Mouse (Mus musculus): ENCODE measurements around the gene Acsbg2. TPM values are rescaled to one million over a fixed set of nuclear protein-coding genes. Genes with fewer than 3 reads are reported as not detected.

The Acsbg2 gene
- polyA plus RNA-seq, 1 experiment = not detected

DNA sequence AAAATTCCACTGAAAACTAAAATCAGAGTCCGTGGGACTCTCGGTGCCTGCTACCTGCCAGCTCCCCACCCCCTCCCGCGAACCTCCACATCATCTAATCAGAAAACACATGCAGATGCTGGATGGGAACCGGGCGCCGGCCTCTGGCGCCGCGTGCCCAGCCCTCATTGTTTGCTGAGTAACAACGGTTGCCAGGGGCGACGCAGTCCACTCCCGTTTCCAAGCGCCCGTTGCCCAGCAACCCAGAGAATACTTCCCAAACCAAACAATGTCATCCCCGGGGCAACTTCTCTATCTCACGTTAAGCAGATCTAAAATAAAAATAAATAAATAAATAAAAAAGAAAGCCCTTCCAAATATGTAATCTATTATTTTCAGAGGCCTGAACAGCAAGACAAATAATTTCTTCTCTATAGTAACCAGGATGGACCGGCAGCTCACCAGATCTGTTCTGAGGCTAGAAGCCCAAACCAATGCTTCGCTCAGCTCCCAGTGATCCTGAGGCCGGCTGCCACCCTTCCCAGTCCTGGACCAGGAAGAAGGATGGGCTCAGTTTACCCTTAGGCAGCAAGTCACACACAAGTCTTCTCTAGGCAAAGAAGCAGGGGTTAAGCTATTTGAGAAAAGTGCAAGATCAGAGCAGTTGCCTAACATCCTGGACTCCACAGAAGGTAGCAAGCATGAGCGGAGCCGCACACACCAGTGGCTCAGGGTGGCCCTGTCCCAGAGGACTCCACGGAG is 59.8 kb downstream of the Acsbg2 start:
- H3K27ac ChIP-seq (ENCODE audit: insufficient read depth, low read depth, low read length) = no peak overlapping the region
- TF ChIP-seq CTCF (IDR thresholded peaks at IDR 0.05; ENCODE audit: low read depth, low read length) = no peak
- no peak for TF ChIP-seq POLR2A (IDR thresholded peaks at IDR 0.05; ENCODE audit: borderline replicate concordance, low read depth, low read length)
- H3K4me3 ChIP-seq (ENCODE audit: insufficient read depth, low read length) = no peak overlapping the region
- peaks cover 12% of the 10 kb centered on the region for H3K4me1 ChIP-seq (ENCODE audit: control insufficient read depth, insufficient read depth, low read length)

DNA sequence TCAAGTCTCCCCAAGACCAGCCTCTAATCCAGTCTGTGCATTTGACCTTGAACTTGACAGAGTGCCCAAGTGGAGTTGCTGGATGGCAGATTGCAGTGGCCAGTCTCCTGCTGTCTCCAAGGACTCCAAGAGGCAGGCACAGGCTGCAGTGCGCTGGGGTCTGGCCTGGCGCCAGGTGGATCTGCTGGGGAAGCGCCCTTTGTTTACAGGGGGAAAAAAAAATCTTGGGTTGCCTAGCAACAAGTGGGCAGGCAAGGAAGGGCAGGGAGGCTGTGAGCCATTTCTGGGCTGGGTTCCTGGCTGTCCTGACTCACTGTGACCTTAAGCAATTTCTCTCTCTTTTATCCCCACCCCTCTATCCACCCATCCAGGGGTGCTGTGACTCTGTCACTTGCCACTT is 64.0 kb downstream of the Acsbg2 start:
- Histone ChIP-seq H3K4me1 (ENCODE audit: control insufficient read depth, insufficient read depth, low read length) (peaks cover 12% of the 10 kb centered on the region), H3K27ac (ENCODE audit: insufficient read depth, low read depth, low read length) (no peak overlapping the region), H3K4me3 (ENCODE audit: insufficient read depth, low read length) (no peak overlapping the region)
- no peak for TF ChIP-seq CTCF (IDR thresholded peaks at IDR 0.05; ENCODE audit: low read depth, low read length)
- TF ChIP-seq POLR2A (IDR thresholded peaks at IDR 0.05; ENCODE audit: borderline replicate concordance, low read depth, low read length) = no peak

DNA sequence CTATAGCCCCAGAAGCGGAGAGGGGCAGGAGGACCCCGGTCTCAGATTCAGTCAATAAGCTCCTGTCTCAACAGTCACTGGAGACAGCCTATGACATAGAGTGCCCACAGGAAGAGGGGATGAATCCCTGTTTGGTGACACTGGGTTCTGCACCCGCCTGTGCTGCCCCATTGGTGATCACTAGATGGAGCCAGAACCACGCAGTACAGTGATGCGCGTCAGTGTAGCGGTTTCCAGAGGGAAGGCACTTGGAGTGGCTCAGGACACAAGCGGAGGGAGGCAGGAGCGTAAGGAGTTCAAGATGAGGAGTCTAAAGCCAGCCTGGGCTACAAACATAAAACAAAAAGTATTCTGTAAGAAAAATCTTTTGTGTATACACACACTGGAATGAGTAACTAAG is 65.7 kb downstream of the Acsbg2 start:
- Histone ChIP-seq H3K27ac (ENCODE audit: insufficient read depth, low read depth, low read length) (no peak overlapping the region), H3K4me3 (ENCODE audit: insufficient read depth, low read length) (no peak overlapping the region), H3K4me1 (ENCODE audit: control insufficient read depth, insufficient read depth, low read length) (peaks cover 12% of the 10 kb centered on the region)
- peak; percentile 79 for TF ChIP-seq CTCF (IDR thresholded peaks at IDR 0.05; ENCODE audit: low read depth, low read length)
- TF ChIP-seq POLR2A (IDR thresholded peaks at IDR 0.05; ENCODE audit: borderline replicate concordance, low read depth, low read length) = no peak

DNA sequence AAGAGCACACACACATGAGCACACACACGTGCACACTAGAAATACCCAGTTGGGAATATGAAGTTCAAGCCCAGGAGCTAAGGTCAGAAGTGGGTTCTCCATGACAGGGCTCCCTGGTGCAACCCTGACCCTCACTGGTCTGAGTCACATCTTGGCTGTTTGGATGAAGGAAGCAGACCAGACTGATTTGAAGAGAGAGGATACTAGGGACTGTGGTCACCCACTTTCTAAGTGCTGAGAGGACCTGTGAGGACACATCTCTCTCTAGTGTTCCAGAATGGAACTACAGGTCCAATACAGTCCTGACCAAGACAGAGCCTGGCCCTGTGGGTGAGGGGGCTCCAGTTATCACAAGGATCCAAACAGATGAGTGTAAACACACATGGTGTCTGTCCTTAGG is 68.5 kb downstream of the Acsbg2 start:
- TF ChIP-seq CTCF (IDR thresholded peaks at IDR 0.05; ENCODE audit: low read depth, low read length) = no peak
- TF ChIP-seq POLR2A (IDR thresholded peaks at IDR 0.05; ENCODE audit: borderline replicate concordance, low read depth, low read length) = no peak

DNA sequence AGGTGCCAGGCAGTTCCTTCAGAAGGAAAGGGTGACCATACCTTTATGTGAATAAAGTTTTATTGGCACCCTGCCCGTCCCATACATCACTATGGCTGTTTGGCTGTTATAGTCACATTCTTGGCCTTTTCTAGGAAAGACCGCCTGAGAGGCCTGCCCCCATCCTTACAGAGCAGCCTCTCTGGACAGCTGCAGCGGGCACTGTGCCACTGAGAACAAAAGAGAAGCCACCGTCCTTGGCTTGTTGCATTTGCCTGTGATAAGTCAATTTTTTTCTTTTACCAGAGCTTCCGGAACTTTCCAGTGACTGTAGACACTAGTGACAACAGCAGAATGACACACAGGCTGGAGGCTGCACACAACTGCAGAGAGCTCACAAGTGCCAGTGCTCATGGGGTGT is 69.3 kb downstream of the Acsbg2 start:
- H3K27ac ChIP-seq (ENCODE audit: insufficient read depth, low read depth, low read length) = no peak overlapping the region
- no peak overlapping the region for H3K4me3 ChIP-seq (ENCODE audit: insufficient read depth, low read length)
- peaks cover under 1% of the 10 kb centered on the region; the same call in 1 of the 2 replicates for H3K4me1 ChIP-seq (ENCODE audit: control insufficient read depth, insufficient read depth, low read length)
- TF ChIP-seq CTCF (IDR thresholded peaks at IDR 0.05; ENCODE audit: low read depth, low read length) (no peak), POLR2A (IDR thresholded peaks at IDR 0.05; ENCODE audit: borderline replicate concordance, low read depth, low read length) (no peak)

More for the DNA sequence above, 68.5 kb downstream of the Acsbg2 start:
- Histone ChIP-seq H3K4me3 (ENCODE audit: insufficient read depth, low read length) (no peak overlapping the region), H3K27ac (ENCODE audit: insufficient read depth, low read depth, low read length) (no peak overlapping the region), H3K4me1 (ENCODE audit: control insufficient read depth, insufficient read depth, low read length) (peaks cover 8% of the 10 kb centered on the region)

DNA sequence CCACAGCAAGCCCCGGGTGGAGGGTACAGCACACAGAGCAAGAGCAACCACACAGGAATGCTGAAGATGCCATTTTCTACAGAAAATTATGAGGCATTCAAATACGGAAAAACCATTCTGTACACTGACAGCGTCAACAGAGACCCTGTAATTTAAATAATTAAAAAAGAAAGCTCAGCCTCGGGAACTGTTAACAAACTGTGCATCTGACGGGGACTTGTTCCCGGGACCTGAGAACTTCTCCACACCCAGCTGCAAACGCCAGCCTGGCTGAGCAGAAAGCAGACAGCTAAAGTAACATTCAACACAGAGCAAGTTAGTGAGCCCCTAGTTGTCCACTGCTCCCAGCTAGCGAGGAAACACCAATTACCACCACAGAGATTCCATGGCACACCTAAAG is 72.2 kb downstream of the Acsbg2 start:
- H3K27ac ChIP-seq (ENCODE audit: insufficient read depth, low read depth, low read length) = no peak overlapping the region
- TF ChIP-seq CTCF (IDR thresholded peaks at IDR 0.05; ENCODE audit: low read depth, low read length) = no peak
- TF ChIP-seq POLR2A (IDR thresholded peaks at IDR 0.05; ENCODE audit: borderline replicate concordance, low read depth, low read length) = no peak

DNA sequence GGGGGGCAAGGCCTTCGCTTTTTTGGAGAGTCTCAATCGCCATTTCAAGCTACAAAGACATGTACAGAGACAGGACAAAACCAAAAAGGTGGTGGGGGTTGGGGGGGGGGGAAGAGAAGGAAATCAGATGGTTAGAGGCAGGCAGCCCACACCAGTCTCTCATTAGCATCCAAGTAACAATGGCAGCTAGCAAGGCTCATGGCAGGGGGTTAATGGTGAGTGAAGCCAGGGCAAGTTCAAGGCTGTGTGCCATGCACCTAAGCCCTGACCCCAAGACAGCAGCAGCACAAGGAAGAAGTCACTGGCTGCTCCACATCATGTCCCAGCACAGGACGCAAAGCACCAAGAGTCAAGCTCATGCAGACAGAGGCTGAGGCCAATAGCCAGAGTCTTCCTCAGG is 75.0 kb downstream of the Acsbg2 start:
- H3K4me1 ChIP-seq (ENCODE audit: control insufficient read depth, insufficient read depth, low read length) = no peaks in the 10 kb centered on the region
- H3K4me3 ChIP-seq (ENCODE audit: insufficient read depth, low read length) = no peak overlapping the region
- TF ChIP-seq POLR2A (IDR thresholded peaks at IDR 0.05; ENCODE audit: borderline replicate concordance, low read depth, low read length) = no peak
- TF ChIP-seq CTCF (IDR thresholded peaks at IDR 0.05; ENCODE audit: low read depth, low read length) = no peak
- no peak overlapping the region for H3K27ac ChIP-seq (ENCODE audit: insufficient read depth, low read depth, low read length)

More for the DNA sequence above, 72.2 kb downstream of the Acsbg2 start:
- H3K4me3 ChIP-seq (ENCODE audit: insufficient read depth, low read length) = no peak overlapping the region
- H3K4me1 ChIP-seq (ENCODE audit: control insufficient read depth, insufficient read depth, low read length) = no peaks in the 10 kb centered on the region

DNA sequence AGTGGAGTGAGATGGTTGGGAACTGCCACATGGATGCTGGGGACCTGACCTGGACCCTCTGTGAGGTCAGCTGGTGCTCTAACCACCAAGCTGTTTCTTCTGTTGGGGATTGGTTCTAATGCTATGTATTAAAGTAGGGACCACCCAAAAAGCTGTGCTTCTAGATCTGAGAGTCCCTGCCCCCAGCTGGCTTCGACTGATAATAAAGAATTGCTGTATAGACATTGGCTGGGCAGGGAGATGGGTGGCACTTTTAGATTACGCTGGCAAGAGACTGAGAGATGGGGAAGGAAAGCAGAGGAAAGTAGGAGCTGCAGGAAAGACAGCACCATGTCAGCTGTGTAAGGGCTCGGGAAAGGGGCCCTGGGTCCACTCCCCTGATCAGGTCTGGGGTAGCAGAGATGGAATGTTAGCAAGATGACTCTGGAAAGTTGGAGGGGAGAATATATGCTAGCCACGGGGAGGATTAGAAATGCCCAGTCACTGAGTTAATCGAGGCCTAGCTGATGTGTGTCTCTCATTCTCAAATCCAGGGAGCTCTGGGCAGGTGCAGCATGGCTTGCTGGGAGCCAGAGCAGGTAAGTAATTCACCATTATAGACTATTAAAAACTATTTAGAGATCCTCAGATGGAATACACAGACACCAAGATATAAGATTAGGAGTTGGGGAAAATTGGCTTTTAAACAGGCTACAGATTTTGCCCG is 80.5 kb downstream of the Acsbg2 start:
- Histone ChIP-seq H3K4me1 (ENCODE audit: control insufficient read depth, insufficient read depth, low read length) (no peaks in the 10 kb centered on the region), H3K27ac (ENCODE audit: insufficient read depth, low read depth, low read length) (no peak overlapping the region), H3K4me3 (ENCODE audit: insufficient read depth, low read length) (no peak overlapping the region)
- TF ChIP-seq POLR2A (IDR thresholded peaks at IDR 0.05; ENCODE audit: borderline replicate concordance, low read depth, low read length) (no peak), CTCF (IDR thresholded peaks at IDR 0.05; ENCODE audit: low read depth, low read length) (no peak)

Other genes with a start within 250 kb of the Acsbg2 start
- gene Lonp1, start 247.6 kb downstream of the Acsbg2 start, polyA plus RNA-seq (2012; ENCODE audit: insufficient read depth, insufficient read length, missing spikeins) = 29.6 and 29.9 TPM in 2 replicates
- not detected in 2 replicates for gene Catsperd, start 246.3 kb downstream of the Acsbg2 start, polyA plus RNA-seq (2012; ENCODE audit: insufficient read depth, insufficient read length, missing spikeins)
- 36.9 and 38.5 TPM in 2 replicates for gene Ranbp3, start 201.2 kb downstream of the Acsbg2 start, polyA plus RNA-seq (2012; ENCODE audit: insufficient read depth, insufficient read length, missing spikeins)
- gene Ndufa11, start 156.7 kb downstream of the Acsbg2 start, polyA plus RNA-seq (2012; ENCODE audit: insufficient read depth, insufficient read length, missing spikeins) = 75.1 and 96.1 TPM in 2 replicates
- gene Vmac, start 156.4 kb downstream of the Acsbg2 start, polyA plus RNA-seq (2012; ENCODE audit: insufficient read depth, insufficient read length, missing spikeins) = 11.0 and 13.7 TPM in 2 replicates
- gene Nrtn, start 116.9 kb downstream of the Acsbg2 start, polyA plus RNA-seq (2012; ENCODE audit: insufficient read depth, insufficient read length, missing spikeins) = 0.55 and 0.80 TPM in 2 replicates
- 21.4 and 24.9 TPM in 2 replicates for gene Dus3l, start 109.7 kb downstream of the Acsbg2 start, polyA plus RNA-seq (2012; ENCODE audit: insufficient read depth, insufficient read length, missing spikeins)
- gene Prr22, start 104.2 kb downstream of the Acsbg2 start, polyA plus RNA-seq (2012; ENCODE audit: insufficient read depth, insufficient read length, missing spikeins) = not detected in 2 replicates
- gene Rfx2, start 43.4 kb downstream of the Acsbg2 start, polyA plus RNA-seq (2012; ENCODE audit: insufficient read depth, insufficient read length, missing spikeins) = 1.1 and 1.2 TPM in 2 replicates
- not detected in 2 replicates for gene 1700061G19Rik, start 1.0 kb upstream of the Acsbg2 start, polyA plus RNA-seq (2012; ENCODE audit: insufficient read depth, insufficient read length, missing spikeins)
- gene Mllt1, start 61.0 kb upstream of the Acsbg2 start, polyA plus RNA-seq (2012; ENCODE audit: insufficient read depth, insufficient read length, missing spikeins) = 10.8 and 15.5 TPM in 2 replicates
- not detected in 2 replicates for gene Acer1, start 107.7 kb upstream of the Acsbg2 start, polyA plus RNA-seq (2012; ENCODE audit: insufficient read depth, insufficient read length, missing spikeins)
- 18.1 and 19.6 TPM in 2 replicates for gene Clpp, start 115.9 kb upstream of the Acsbg2 start, polyA plus RNA-seq (2012; ENCODE audit: insufficient read depth, insufficient read length, missing spikeins)
- 12.5 and 13.6 TPM in 2 replicates for gene Alkbh7, start 122.9 kb upstream of the Acsbg2 start, polyA plus RNA-seq (2012; ENCODE audit: insufficient read depth, insufficient read length, missing spikeins)
- gene Pspn, start 125.6 kb upstream of the Acsbg2 start, polyA plus RNA-seq (2012; ENCODE audit: insufficient read depth, insufficient read length, missing spikeins) = not detected in 2 replicates
- 57.7 and 61.5 TPM in 2 replicates for gene Gtf2f1, start 136.8 kb upstream of the Acsbg2 start, polyA plus RNA-seq (2012; ENCODE audit: insufficient read depth, insufficient read length, missing spikeins)
- not detected in 2 replicates for gene Gm17949, start 137.0 kb upstream of the Acsbg2 start, polyA plus RNA-seq (2012; ENCODE audit: insufficient read depth, insufficient read length, missing spikeins)
- gene Khsrp, start 157.1 kb upstream of the Acsbg2 start, polyA plus RNA-seq (2012; ENCODE audit: insufficient read depth, insufficient read length, missing spikeins) = 75.7 and 76.5 TPM in 2 replicates
- gene Slc25a41, start 167.2 kb upstream of the Acsbg2 start, polyA plus RNA-seq (2012; ENCODE audit: insufficient read depth, insufficient read length, missing spikeins) = not detected in 2 replicates
- gene Crb3, start 184.7 kb upstream of the Acsbg2 start, polyA plus RNA-seq (2012; ENCODE audit: insufficient read depth, insufficient read length, missing spikeins) = not detected in 2 replicates
- 15.9 and 19.0 TPM in 2 replicates for gene Slc25a23, start 185.4 kb upstream of the Acsbg2 start, polyA plus RNA-seq (2012; ENCODE audit: insufficient read depth, insufficient read length, missing spikeins)
- gene Dennd1c, start 204.1 kb upstream of the Acsbg2 start, polyA plus RNA-seq (2012; ENCODE audit: insufficient read depth, insufficient read length, missing spikeins) = 145 and 164 TPM in 2 replicates
- 0.59 and 0.91 TPM in 2 replicates for gene Tubb4a, start 213.3 kb upstream of the Acsbg2 start, polyA plus RNA-seq (2012; ENCODE audit: insufficient read depth, insufficient read length, missing spikeins)
- 6.0 and 6.9 TPM in 2 replicates for gene Tnfsf9, start 230.9 kb upstream of the Acsbg2 start, polyA plus RNA-seq (2012; ENCODE audit: insufficient read depth, insufficient read length, missing spikeins)

Measured in bone marrow macrophage, adult 2 months (primary cell).